Mouse (Mus musculus) megakaryocyte, adult 5-6 weeks (primary cell): Measurements from ENCODE around the gene Olfr548-ps1. TPM values are rescaled to one million over a fixed set of nuclear protein-coding genes. Genes with fewer than 3 reads are reported as not detected.

Experiments
- ATAC-seq: 2 replicates; pipeline ENCODE4 v1.8.0; 2016; ENCODE audit warnings: mild to moderate bottlenecking, inconsistent platforms; ENCODE audit not compliant: poor library complexity, severe bottlenecking
- total RNA-seq, 2 experiments: library from RNA; stranded (forward) in 1 of 2; stranded (reverse) in 1 of 2; fragments of 153-499, 151-499 nt in 1 of 2; fragments of 221-1000, 200-1000 nt in 1 of 2; gene quantifications; 2 replicates each; pipeline versions ENCODE4 v1.2.3 to v1.2.4; 2015 to 2017

Gene Olfr548-ps1
- total RNA-seq, 2 experiments from 2014 or later: not detected

DNA sequence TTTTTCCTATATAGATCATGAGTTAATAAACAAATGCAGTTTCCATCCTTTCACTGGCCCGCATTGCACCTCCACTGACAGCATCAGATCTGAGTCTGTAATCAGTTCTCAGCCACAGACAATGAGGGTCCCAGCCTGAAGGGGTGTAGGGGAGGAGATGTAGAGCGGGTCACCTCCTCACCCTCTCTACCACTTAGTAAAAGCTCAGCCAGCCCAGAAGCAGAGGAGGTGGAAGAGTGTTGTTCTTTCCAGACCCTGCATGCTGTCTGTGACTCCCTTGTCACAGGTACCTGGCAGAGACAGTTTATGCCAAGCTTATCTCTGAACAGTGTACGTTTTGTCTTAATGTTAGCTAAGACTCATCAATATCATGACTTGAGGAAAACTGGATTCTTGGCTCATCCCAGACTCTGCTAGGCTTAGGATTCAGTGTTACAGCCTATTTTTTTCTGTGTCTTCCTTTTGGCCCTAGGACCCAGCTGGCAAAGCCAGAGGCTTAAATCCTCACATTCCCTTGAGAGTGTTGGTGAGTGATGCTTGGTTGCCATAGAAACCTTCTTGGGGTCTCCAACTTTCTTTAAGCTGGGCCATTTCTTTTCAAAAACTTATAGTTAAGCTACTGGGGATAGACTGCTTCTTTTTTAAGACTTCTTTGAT, 32.6 kb downstream of the Olfr548-ps1 start:
- ATAC-seq: no peak

- no peak for ATAC-seq
Measured at GRCm38 (mm10) chr7:102575998-102576397, 35.3 kb downstream of the Olfr548-ps1 start.

DNA sequence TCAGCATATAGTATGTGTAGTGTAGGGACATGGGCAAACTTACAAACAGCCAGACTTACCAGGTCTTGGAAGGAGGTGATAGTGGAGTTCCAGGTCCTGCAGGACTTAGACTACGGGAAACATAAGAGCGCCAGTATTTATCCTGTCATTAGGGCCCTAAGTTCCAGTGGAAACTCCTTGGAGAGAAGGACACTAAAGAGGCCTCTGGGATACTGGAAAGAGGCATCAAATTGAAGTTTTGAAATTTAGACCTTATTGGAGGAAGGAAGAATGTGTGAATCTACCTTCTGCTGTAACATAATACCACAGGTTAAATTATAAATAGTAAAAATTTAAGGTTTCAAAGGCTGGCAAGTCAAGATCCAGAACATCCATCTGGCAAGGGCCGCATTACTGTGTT, 51.1 kb downstream of the Olfr548-ps1 start, which contains the start of gene Olfr551:
Gene Olfr551 (minus strand): TSS at position 101 of the 400 bp plus-strand sequence.
- ATAC-seq: no peak

Other genes starting within 250 kb of the Olfr548-ps1 start
- 161 and 172 TPM in 2 replicates for gene Rrm1, start 99.2 kb upstream of the Olfr548-ps1 start, total RNA-seq (2015)
- 413 and 515 TPM in 2 replicates for gene Rrm1, start 99.2 kb upstream of the Olfr548-ps1 start, total RNA-seq (2017)
- gene Olfr543, start 59.2 kb upstream of the Olfr548-ps1 start, total RNA-seq (2015): not detected in 2 replicates
- gene Olfr543, start 59.2 kb upstream of the Olfr548-ps1 start, total RNA-seq (2017): not detected in 2 replicates
- not detected in 2 replicates for gene Olfr544, start 52.6 kb upstream of the Olfr548-ps1 start, total RNA-seq (2015)
- 0.04 TPM in 1 of 2 replicates, not detected in the other for gene Olfr544, start 52.6 kb upstream of the Olfr548-ps1 start, total RNA-seq (2017)
- gene Olfr545, start 41.3 kb upstream of the Olfr548-ps1 start, total RNA-seq (2015): not detected in 2 replicates
- gene Olfr545, start 41.3 kb upstream of the Olfr548-ps1 start, total RNA-seq (2017): not detected in 2 replicates
- not detected in 2 replicates for gene Olfr547, start 6.1 kb upstream of the Olfr548-ps1 start, total RNA-seq (2015)
- not detected in 2 replicates for gene Olfr547, start 6.1 kb upstream of the Olfr548-ps1 start, total RNA-seq (2017)
- not detected in 2 replicates for gene Olfr549, start 9.0 kb downstream of the Olfr548-ps1 start, total RNA-seq (2015)
- gene Olfr549, start 9.0 kb downstream of the Olfr548-ps1 start, total RNA-seq (2017): not detected in 2 replicates
- 14.9 and 16.5 TPM in 2 replicates for gene Trim21, start 24.6 kb downstream of the Olfr548-ps1 start, total RNA-seq (2015)
- 31.4 and 53.9 TPM in 2 replicates for gene Trim21, start 24.6 kb downstream of the Olfr548-ps1 start, total RNA-seq (2017)
- 0.45 TPM in 1 of 2 replicates, not detected in the other for gene Olfr550, start 30.5 kb downstream of the Olfr548-ps1 start, total RNA-seq (2015)
- not detected in 2 replicates for gene Olfr550, start 30.5 kb downstream of the Olfr548-ps1 start, total RNA-seq (2017)
- gene Olfr551, start 51.0 kb downstream of the Olfr548-ps1 start, total RNA-seq (2015): not detected in 2 replicates
- gene Olfr551, start 51.0 kb downstream of the Olfr548-ps1 start, total RNA-seq (2017): not detected in 2 replicates
- gene Olfr552, start 56.9 kb downstream of the Olfr548-ps1 start, total RNA-seq (2015): not detected in 2 replicates
- not detected in 2 replicates for gene Olfr552, start 56.9 kb downstream of the Olfr548-ps1 start, total RNA-seq (2017)
- not detected in 2 replicates for gene Olfr553, start 77.3 kb downstream of the Olfr548-ps1 start, total RNA-seq (2015)
- not detected in 2 replicates for gene Olfr553, start 77.3 kb downstream of the Olfr548-ps1 start, total RNA-seq (2017)
- not detected in 2 replicates for gene Olfr554, start 97.5 kb downstream of the Olfr548-ps1 start, total RNA-seq (2015)
- gene Olfr554, start 97.5 kb downstream of the Olfr548-ps1 start, total RNA-seq (2017): not detected in 2 replicates
- gene Olfr555, start 117.9 kb downstream of the Olfr548-ps1 start, total RNA-seq (2015): not detected in 2 replicates
- not detected in 2 replicates for gene Olfr555, start 117.9 kb downstream of the Olfr548-ps1 start, total RNA-seq (2017)
- gene Olfr556, start 124.0 kb downstream of the Olfr548-ps1 start, total RNA-seq (2015): not detected in 2 replicates
- gene Olfr556, start 124.0 kb downstream of the Olfr548-ps1 start, total RNA-seq (2017): not detected in 2 replicates
- 3.5 and 3.7 TPM in 2 replicates for gene Trim68, start 146.4 kb downstream of the Olfr548-ps1 start, total RNA-seq (2015)
- 2.9 and 3.4 TPM in 2 replicates for gene Trim68, start 146.4 kb downstream of the Olfr548-ps1 start, total RNA-seq (2017)
- not detected in 2 replicates for gene Olfr557, start 155.0 kb downstream of the Olfr548-ps1 start, total RNA-seq (2015)
- gene Olfr557, start 155.0 kb downstream of the Olfr548-ps1 start, total RNA-seq (2017): not detected in 2 replicates
- not detected in 2 replicates for gene Olfr558, start 161.3 kb downstream of the Olfr548-ps1 start, total RNA-seq (2015)
- gene Olfr558, start 161.3 kb downstream of the Olfr548-ps1 start, total RNA-seq (2017): not detected in 2 replicates
- gene Olfr33, start 178.2 kb downstream of the Olfr548-ps1 start, total RNA-seq (2015): not detected in 2 replicates
- not detected in 2 replicates for gene Olfr33, start 178.2 kb downstream of the Olfr548-ps1 start, total RNA-seq (2017)
- not detected in 2 replicates for gene Olfr559, start 186.6 kb downstream of the Olfr548-ps1 start, total RNA-seq (2015)
- not detected in 2 replicates for gene Olfr559, start 186.6 kb downstream of the Olfr548-ps1 start, total RNA-seq (2017)
- not detected in 2 replicates for gene Olfr560, start 218.5 kb downstream of the Olfr548-ps1 start, total RNA-seq (2015)
- gene Olfr560, start 218.5 kb downstream of the Olfr548-ps1 start, total RNA-seq (2017): not detected in 2 replicates
- gene Olfr78, start 218.6 kb downstream of the Olfr548-ps1 start, total RNA-seq (2015): not detected in 2 replicates
- gene Olfr78, start 218.6 kb downstream of the Olfr548-ps1 start, total RNA-seq (2017): not detected in 2 replicates
- gene Olfr561, start 230.3 kb downstream of the Olfr548-ps1 start, total RNA-seq (2015): not detected in 2 replicates
- gene Olfr561, start 230.3 kb downstream of the Olfr548-ps1 start, total RNA-seq (2017): not detected in 2 replicates